Mouse (Mus musculus) embryonic facial prominence, embryonic 10.5 days (tissue): ENCODE data around the gene Syt9. TPM values are rescaled to one million over a fixed set of nuclear protein-coding genes. Genes with fewer than 3 reads are reported as not detected.
"Not testable (repeated sequence)": the region's sequence is repeated elsewhere in the genome, so short reads cannot be mapped to it uniquely, and the experiment has no call there.

Experiments
- DNase-seq: peaks from one replicate; pipeline ENCODE4 v3.0.0-alpha.2; 2017; ENCODE audit warnings: low spot score
- H3K27ac ChIP-seq: fragments of 300-500 bp; sonication (generic); replicated peaks from 2 replicates; pipeline ENCODE4 v1.5.1; 2016; ENCODE audit warnings: mild to moderate bottlenecking
- H3K27me3 ChIP-seq: fragments of 300-500 bp; sonication (generic); replicated peaks from 2 replicates; pipeline ENCODE4 v1.6.1; 2016; ENCODE audit warnings: low read depth, mild to moderate bottlenecking; ENCODE audit not compliant: poor library complexity, severe bottlenecking
- H3K36me3 ChIP-seq: fragments of 300-500 bp; sonication (generic); replicated peaks from 2 replicates; pipeline ENCODE4 v1.6.1; 2016; ENCODE audit warnings: mild to moderate bottlenecking, moderate library complexity
- H3K4me1 ChIP-seq: fragments of 300-500 bp; sonication (generic); 2 replicates; pipeline ENCODE4 v1.6.1; 2016
- H3K4me3 ChIP-seq: fragments of 300-500 bp; sonication (generic); 2 replicates; pipeline ENCODE4 v1.5.1; 2016; ENCODE audit warnings: mild to moderate bottlenecking, moderate library complexity
- H3K9me3 ChIP-seq: fragments of 300-500 bp; sonication (generic); 2 replicates; pipeline ENCODE4 v1.6.1; 2016; ENCODE audit warnings: mild to moderate bottlenecking
- WGBS: fragments of 180-500 bp; shearing (Covaris S2); methylation state at CpG from one replicate; pipeline ENCODE4 v1.1.7; 2016; 5-methylcytosine and 5-hydroxymethylcytosine counted together
- polyA plus RNA-seq: library from polyadenylated mRNA; unstranded; fragments of >200 nt; fragmentation: Nextera tagmentation; extraction: Ambion mirVana; gene quantifications from 2 replicates; pipeline ENCODE4 v1.2.1, GENCODE M21; 2016

Syt9 gene
- polyA plus RNA-seq, 1 experiment from 2014 or later, result 2.8 TPM

DNA sequence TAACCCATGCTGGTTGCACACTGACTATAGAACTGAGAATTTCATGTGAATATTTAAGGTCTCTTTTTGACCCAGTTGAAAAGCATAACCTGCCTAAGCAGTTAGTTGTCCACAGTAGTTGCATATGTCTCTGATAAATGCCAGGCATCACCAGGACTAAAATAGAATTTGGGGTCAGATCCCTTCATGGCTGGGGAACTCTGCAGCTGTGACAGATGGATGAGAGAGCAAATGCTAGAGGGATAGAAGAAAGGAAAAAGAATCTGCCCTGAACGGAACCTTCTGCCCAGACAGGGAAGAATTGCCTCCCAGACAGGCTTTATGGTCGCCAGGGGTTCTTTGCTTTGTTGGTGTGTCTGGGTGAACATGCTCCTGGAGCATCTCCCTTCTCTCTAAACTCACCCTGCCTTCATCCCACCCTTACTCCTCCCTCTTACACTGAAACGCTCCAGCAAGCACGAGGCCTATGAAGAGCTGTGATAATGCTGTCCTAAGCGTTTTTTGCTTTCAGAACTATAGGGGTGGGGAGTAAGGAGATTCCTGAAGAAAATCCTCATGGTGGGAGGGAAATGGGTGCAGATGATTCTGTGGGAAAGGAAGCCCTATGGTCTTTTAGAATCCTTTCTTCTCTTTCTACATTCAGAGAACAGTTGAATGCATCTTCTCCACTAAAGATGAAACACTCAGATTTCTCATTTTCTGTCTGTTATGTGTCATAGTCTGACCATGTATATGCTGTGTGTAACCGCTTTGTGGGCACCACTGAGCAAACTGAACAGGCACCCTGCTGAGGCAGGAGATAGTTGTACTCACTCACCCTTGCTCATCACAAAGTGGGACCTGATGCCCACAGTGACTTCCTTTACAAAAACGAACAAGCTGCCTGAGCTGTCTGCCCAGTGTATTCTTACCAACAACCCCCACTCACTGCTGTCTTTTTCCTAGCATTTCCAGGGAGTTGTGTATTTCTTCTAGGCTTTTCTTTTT, 108.7 kb downstream of the Syt9 start:
- H3K9me3 ChIP-seq, result no peaks in the 10 kb centered on the region
- 58% methylated on average over 7 of the region's 7 CpGs for WGBS
- H3K4me3 ChIP-seq, result no peak overlapping the region
- no peaks in the 10 kb centered on the region for H3K27me3 ChIP-seq
- no peaks in the 10 kb centered on the region for H3K4me1 ChIP-seq
- H3K36me3 ChIP-seq, result no peaks in the 10 kb centered on the region
- no peak overlapping the region for H3K27ac ChIP-seq
- DNase-seq, result no peak

GRCm38 (mm10) chr7:107485709-107486108, 115.2 kb downstream of the Syt9 start:
- H3K27me3 ChIP-seq, H3K36me3 ChIP-seq, DNase-seq, H3K4me3 ChIP-seq, H3K9me3 ChIP-seq, H3K4me1 ChIP-seq, H3K27ac ChIP-seq: not testable (repeated sequence)
- 85% methylated on average over 2 of the region's 2 CpGs for WGBS

GRCm38 (mm10) chr7:107495428-107495827, 124.9 kb downstream of the Syt9 start:
- Histone ChIP-seq H3K4me3 (no peak overlapping the region), H3K4me1 (no peaks in the 10 kb centered on the region), H3K9me3 (no peaks in the 10 kb centered on the region), H3K27me3 (no peaks in the 10 kb centered on the region), H3K27ac (no peak overlapping the region), H3K36me3 (no peaks in the 10 kb centered on the region)
- no peak for DNase-seq

- no peak for DNase-seq
- Histone ChIP-seq H3K9me3 (no peaks in the 10 kb centered on the region), H3K4me3 (no peak overlapping the region), H3K36me3 (no peaks in the 10 kb centered on the region), H3K4me1 (no peaks in the 10 kb centered on the region), H3K27ac (no peak overlapping the region), H3K27me3 (no peaks in the 10 kb centered on the region)
- 81% methylated on average over 7 of the region's 7 CpGs for WGBS
Measured at GRCm38 (mm10) chr7:107496923-107497322, 126.4 kb downstream of the Syt9 start.

GRCm38 (mm10) chr7:107500641-107501040, 130.1 kb downstream of the Syt9 start:
- Histone ChIP-seq H3K4me1 (no peaks in the 10 kb centered on the region), H3K4me3 (no peak overlapping the region), H3K27ac (no peak overlapping the region), H3K36me3 (no peaks in the 10 kb centered on the region), H3K27me3 (no peaks in the 10 kb centered on the region), H3K9me3 (no peaks in the 10 kb centered on the region)
- DNase-seq, result no peak
- 85% methylated on average over 7 of the region's 7 CpGs for WGBS

GRCm38 (mm10) chr7:107504761-107505712, 134.5 kb downstream of the Syt9 start:
- Histone ChIP-seq H3K27me3 (no peaks in the 10 kb centered on the region), H3K4me3 (no peak overlapping the region), H3K36me3 (no peaks in the 10 kb centered on the region), H3K4me1 (no peaks in the 10 kb centered on the region), H3K9me3 (no peaks in the 10 kb centered on the region), H3K27ac (no peak overlapping the region)
- no peak for DNase-seq
- 59% methylated on average over 5 of the region's 5 CpGs for WGBS

DNA sequence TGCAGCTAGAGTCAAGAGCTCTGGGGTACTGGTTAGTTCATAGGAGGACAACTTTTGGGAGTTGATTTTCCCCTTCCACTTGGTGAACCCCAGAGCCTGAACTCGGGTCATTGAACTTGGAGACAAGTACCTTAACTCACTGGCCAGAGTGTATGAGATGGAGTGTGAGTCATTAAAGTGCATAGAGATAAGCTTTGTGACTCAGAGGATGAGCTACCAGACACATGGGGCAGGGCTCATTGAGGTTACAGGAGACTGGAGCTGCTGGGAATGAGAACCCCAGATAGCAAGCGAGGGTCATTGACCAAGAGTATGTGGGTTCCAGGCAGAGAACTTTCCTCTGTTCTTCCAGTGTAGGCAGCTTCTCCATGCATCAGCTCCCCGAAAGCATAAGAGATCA, 137.4 kb downstream of the Syt9 start:
- Histone ChIP-seq H3K36me3 (no peaks in the 10 kb centered on the region), H3K4me3 (no peak overlapping the region), H3K27ac (no peak overlapping the region), H3K9me3 (no peaks in the 10 kb centered on the region), H3K27me3 (no peaks in the 10 kb centered on the region), H3K4me1 (no peaks in the 10 kb centered on the region)
- DNase-seq, result no peak
- WGBS, result 84% methylated on average over 3 of the region's 3 CpGs

GRCm38 (mm10) chr7:107509740-107510139, 139.2 kb downstream of the Syt9 start:
- Histone ChIP-seq H3K4me1 (no peaks in the 10 kb centered on the region), H3K9me3 (no peaks in the 10 kb centered on the region), H3K36me3 (no peaks in the 10 kb centered on the region), H3K4me3 (no peak overlapping the region), H3K27ac (no peak overlapping the region), H3K27me3 (no peaks in the 10 kb centered on the region)
- 78% methylated on average over 3 of the region's 3 CpGs for WGBS
- DNase-seq, result no peak

DNA sequence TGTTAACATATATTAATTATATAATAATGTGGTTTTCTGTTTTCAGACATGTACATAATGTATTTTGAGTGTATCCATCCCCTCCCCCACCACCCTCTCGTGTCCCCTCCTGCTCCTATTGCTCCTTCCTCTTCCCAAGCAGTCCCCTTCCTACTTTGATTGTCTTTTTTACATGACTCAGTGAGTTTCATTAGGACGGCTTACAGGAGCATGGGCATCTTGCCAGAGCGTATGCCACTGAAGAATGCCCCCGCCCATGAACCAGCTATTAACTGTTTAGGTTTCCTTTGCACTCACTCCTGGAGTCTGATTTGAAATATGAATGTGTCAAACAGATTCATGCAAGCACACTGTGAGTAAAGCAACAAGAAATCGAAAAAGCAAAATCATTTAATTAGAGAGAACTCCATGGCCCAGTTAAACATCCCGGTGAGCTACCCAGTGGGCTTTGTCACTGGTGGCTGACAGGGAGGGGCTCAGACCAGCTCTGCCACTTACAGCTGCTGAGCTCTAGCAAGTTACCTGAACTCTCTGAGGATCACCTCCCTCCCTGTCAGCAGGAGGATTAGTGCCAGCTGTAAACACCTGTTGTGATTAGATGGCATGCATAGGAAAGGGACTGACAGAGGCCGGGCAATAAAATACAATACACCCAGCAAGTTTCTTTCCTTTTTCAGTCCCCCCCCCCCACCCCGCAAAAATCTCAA, 146.3 kb downstream of the Syt9 start:
- no peaks in the 10 kb centered on the region for H3K4me1 ChIP-seq
- no peaks in the 10 kb centered on the region for H3K36me3 ChIP-seq
- no peak overlapping the region for H3K27ac ChIP-seq
- no peaks in the 10 kb centered on the region for H3K9me3 ChIP-seq
- H3K4me3 ChIP-seq, result no peak overlapping the region
- WGBS, result 71% methylated on average over 8 of the region's 8 CpGs
- no peaks in the 10 kb centered on the region for H3K27me3 ChIP-seq
- no peak for DNase-seq

DNA sequence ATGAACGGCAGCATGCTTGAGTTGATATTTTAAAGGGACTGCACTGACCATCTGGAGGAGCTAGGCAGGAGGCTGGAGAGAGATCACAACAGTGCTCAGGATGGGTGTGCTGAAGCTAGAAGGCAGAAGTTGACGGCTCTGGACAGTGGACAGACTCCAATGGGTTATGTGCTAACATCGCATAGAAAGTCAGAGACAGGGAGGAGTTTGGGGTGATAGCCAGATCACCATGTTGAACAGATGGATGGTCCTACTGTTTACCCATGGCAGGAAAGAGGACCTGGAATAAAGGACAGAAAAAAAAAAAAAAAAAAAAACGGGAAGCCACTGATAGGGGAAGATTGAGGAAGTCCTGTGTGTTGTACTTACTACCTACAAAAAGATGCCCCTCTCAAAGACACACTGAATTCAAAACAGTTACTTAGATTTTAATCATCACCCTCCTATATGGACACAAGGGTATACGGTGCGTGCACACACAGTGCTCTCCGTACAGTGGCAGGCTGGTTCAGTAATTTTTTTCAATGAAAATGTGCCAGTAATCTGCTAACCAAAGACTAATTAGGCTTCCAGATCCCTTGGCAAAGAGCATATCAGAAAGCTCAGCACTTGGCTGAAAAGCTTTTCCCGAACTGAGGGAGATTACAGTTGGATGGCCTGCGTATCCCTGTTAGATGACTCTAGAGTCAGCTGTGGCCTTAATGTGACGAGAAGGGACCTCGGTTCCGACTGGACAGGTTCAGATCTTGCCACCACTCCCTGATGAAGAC, 148.9 kb downstream of the Syt9 start:
- Histone ChIP-seq H3K4me1 (no peaks in the 10 kb centered on the region), H3K36me3 (no peaks in the 10 kb centered on the region), H3K4me3 (no peak overlapping the region), H3K27ac (no peak overlapping the region), H3K9me3 (no peaks in the 10 kb centered on the region), H3K27me3 (no peaks in the 10 kb centered on the region)
- 90% methylated on average over 12 of the region's 12 CpGs for WGBS
- no peak for DNase-seq

- H3K27me3 ChIP-seq, result no peaks in the 10 kb centered on the region
- no peak overlapping the region for H3K27ac ChIP-seq
- no peaks in the 10 kb centered on the region for H3K9me3 ChIP-seq
- no peaks in the 10 kb centered on the region for H3K36me3 ChIP-seq
- H3K4me3 ChIP-seq, result no peak overlapping the region
- 81% methylated on average over 6 of the region's 6 CpGs for whole genome bisulfite sequencing
- no peaks in the 10 kb centered on the region for H3K4me1 ChIP-seq
- DNase-seq, result no peak
Measured at GRCm38 (mm10) chr7:107521411-107521810, 150.9 kb downstream of the Syt9 start.
